Mouse (Mus musculus) bone marrow, adult 2 months (tissue): ENCODE data around the gene Slc32a1. TPM values are rescaled to one million over a fixed set of nuclear protein-coding genes. Genes with fewer than 3 reads are reported as not detected.
A peak's percentile ranks its signal among the peaks of the same experiment; 100 is the strongest.

Source experiments
- H3K27ac ChIP-seq: fragments of 200-500 bp; 2 replicates; pipeline ENCODE4 v1.5.1; 2012; ENCODE audit warnings: low read depth, mild to moderate bottlenecking, control low read depth, inconsistent platforms, low read length; ENCODE audit not compliant: control insufficient read depth, poor library complexity, insufficient read depth
- H3K4me1 ChIP-seq: fragments of 200-500 bp; 2 replicates; pipeline ENCODE4 v1.6.1; 2011; ENCODE audit warnings: low read length; ENCODE audit not compliant: control insufficient read depth, insufficient read depth
- H3K4me3 ChIP-seq: fragments of 200-500 bp; replicated peaks from 2 replicates; pipeline ENCODE3; 2011; ENCODE audit warnings: mild to moderate bottlenecking, low read depth, low read length, control low read depth; ENCODE audit not compliant: control insufficient read depth
- CTCF ChIP-seq: fragments of 200-500 bp; IDR thresholded peaks from 2 replicates; pipeline ENCODE4 v1.5.1; 2011; ENCODE audit warnings: low read length, control low read depth; ENCODE audit not compliant: control insufficient read depth, insufficient read depth
- POLR2A ChIP-seq: fragments of 200-500 bp; IDR thresholded peaks from 2 replicates; pipeline ENCODE4 v1.6.1; 2011; ENCODE audit warnings: low read depth, mild to moderate bottlenecking, control low read depth, low read length, borderline replicate concordance; ENCODE audit not compliant: control insufficient read depth
- WGBS: fragments of 180-500 bp; shearing (Covaris S2); methylation state at CpG from one replicate; pipeline ENCODE4 v1.1.7; 2018; 5-methylcytosine and 5-hydroxymethylcytosine counted together
- polyA plus RNA-seq: library from polyadenylated mRNA; stranded (reverse); fragments of >200 nt; gene quantifications from 2 replicates; pipeline ENCODE4 v1.2.4, GENCODE M21; 2011; ENCODE audit warnings: low replicate concordance; ENCODE audit not compliant: missing spikeins, insufficient read depth, insufficient read length

Gene Slc32a1
- polyA plus RNA-seq, 1 experiment = not detected

DNA sequence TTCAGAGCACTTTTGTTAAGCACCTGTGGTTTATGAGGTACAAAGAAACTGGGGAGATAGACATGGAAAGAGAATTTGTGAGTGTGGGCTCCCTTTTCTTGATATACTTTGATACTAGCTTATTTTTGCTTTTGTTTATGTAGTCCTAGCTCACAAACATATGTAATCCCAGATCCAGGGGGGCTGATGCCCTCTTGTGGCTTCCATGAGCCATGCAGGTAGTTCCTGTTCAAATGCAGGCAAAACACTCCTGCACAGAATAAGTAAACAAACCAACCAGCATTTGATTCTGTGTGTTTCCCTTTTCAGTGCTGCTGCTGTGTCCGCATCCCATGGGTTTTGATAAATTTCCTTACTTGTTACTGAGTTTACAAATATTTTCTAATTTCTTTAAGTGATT, 18.8 kb downstream of the Slc32a1 start:
- H3K27ac ChIP-seq = no peak overlapping the region
- 90% methylated on average over 1 of the region's 1 CpGs for WGBS
- TF ChIP-seq CTCF (peak; percentile 57), POLR2A (no peak)
- H3K4me1 ChIP-seq = no peaks in the 10 kb centered on the region
- no peak overlapping the region for H3K4me3 ChIP-seq

DNA sequence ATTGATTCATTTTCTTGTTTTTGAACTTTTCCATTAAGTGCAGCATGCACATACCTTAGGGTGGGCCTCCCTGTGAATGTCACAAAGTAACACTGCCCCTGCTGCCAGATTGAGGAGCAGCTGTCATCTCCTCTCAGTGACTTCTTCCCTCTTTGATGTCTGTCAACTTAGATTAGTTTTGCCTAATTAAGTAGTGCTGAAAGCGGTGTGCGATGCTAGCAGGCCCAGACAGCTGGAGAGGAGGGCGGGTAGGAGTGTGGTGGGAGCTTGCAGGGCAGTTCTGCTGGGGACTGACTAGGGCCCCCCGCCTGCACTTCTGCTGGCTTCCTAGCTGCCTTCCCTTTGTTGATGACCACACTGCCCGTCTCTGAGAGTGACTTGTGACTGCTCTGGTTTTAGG, 21.3 kb downstream of the Slc32a1 start:
- Histone ChIP-seq H3K27ac (no peak overlapping the region), H3K4me1 (no peaks in the 10 kb centered on the region), H3K4me3 (no peak overlapping the region)
- no peak for TF ChIP-seq CTCF
- no peak for TF ChIP-seq POLR2A
- WGBS = 89% methylated on average over 5 of the region's 5 CpGs

DNA sequence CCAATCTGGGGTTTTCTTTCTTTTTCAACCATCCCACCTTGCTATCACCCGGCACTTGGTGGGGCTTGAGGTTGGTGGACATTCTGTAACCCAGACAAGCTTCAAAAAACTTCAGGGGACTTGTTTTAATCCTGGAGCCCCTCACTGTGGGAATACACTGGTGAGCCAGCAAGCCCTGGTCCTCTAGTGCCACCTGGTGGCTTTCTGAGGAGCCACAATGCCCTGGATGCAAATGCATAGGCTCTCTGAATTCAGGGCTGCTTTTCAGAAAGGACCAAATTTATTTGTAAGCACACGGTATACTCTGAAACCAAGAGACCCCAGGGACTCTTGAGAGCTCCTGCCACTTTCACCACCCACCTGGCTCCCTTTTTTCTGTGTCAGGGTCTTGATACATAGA, 31.3 kb downstream of the Slc32a1 start:
- Histone ChIP-seq H3K27ac (no peak overlapping the region), H3K4me1 (no peaks in the 10 kb centered on the region), H3K4me3 (no peak overlapping the region)
- TF ChIP-seq POLR2A (no peak), CTCF (peak; percentile 93)
- 13% methylated on average over 2 of the region's 2 CpGs for WGBS

DNA sequence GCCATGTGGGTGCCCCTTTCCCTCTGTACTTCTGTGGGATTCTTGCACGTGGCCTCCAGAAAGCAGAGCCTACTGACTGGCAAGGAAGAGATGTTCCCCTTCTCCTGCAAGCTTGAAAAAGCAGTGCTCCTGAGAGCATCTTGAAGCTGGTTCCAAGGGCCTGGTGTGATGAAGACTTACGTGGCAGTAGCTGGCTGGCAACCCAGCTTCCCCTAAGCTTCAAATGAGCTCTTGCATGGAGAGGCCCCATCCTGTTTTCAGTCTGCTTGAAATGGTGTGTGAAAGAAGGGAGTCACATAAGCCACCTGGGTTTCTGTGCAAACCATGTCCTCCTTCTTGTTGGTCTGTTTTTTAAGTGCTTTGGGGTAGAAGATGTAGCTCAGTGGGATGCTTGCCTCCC, 32.0 kb downstream of the Slc32a1 start:
- WGBS = 82% methylated on average over 2 of the region's 2 CpGs
- Histone ChIP-seq H3K4me1 (no peaks in the 10 kb centered on the region), H3K27ac (no peak overlapping the region), H3K4me3 (no peak overlapping the region)
- no peak for TF ChIP-seq CTCF
- no peak for TF ChIP-seq POLR2A

DNA sequence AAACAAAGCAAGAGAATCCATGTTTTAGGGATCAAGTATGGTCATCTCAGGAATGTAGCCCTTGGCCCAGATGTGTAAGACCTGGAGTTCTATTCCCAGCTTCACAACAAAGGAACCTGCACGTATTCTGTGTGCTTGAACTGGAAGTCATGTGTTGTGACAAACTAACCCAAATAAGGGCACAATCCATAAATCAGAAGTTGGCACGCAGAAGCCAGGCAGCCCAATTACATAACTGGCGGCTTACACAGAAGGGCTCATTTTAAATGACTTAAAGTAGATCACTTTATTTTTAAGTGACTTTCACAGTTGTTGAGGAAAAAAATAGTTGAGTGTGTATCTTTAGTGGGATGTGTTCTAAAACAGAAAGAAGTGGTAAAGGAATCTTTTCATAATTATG, 33.2 kb downstream of the Slc32a1 start:
- 37% methylated on average over 3 of the region's 3 CpGs for WGBS
- H3K4me3 ChIP-seq = no peak overlapping the region
- no peaks in the 10 kb centered on the region for H3K4me1 ChIP-seq
- no peak overlapping the region for H3K27ac ChIP-seq
- TF ChIP-seq POLR2A (no peak), CTCF (no peak)

DNA sequence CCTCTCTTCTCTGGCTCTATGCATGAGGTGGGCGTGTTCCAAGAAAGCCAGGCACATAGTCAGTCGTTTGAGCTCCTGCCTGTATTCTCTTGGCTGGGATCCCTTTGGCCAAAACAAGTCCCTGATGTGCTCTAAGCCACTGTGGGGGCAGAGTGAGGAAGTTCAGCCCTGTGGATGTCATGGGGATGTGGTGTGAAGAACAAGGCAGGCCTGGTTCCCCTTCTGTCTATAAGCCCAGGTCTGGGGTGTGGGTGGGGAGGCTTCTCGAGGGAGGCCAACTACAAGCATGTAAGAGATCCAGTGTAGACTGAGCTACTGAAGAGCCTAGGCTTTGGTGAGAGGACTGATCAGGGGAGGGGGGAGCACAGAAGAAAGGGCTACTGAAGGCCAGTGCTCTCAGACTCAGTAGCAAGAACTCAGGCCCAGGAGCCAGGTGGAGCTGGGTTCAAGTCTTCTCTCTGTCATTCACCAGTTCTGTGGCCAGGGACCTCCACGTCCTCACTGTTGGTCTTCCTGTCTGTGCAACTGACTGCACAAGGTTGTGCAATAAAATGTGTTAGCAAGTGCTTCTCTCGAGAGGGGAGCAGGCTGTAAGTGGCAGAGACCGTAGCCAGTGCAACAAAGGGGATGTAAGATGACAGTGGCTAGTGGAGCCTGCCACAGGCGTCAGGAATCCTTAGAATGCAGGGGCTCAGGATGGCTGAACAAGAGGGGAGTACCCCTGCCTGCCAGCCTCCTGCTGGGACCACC, 40.8 kb downstream of the Slc32a1 start:
- 25% methylated on average over 7 of the region's 7 CpGs for WGBS
- Histone ChIP-seq H3K4me1 (peaks cover 5% of the 10 kb centered on the region; the same call in 1 of the 2 replicates), H3K27ac (no peak overlapping the region), H3K4me3 (no peak overlapping the region)
- TF ChIP-seq CTCF (no peak), POLR2A (no peak)

DNA sequence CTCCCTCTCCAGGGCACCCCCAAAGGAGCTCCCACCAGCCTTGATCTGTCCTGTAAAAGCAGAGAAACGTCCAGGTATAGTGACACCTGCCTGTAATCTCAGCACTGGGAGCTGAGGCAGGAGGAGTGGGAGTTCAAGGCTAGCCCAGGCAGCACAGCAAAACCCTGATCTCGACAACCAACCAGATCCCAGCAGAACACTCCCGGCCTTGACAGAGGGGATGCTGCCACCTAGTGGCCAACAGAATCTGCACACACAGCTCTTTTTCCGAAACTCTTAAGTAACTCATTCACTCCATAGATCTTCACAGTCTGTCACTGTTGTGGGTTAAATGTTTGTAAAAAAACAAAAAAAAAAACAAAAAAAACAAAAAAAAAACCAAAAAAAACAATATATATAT, 42.4 kb downstream of the Slc32a1 start:
- H3K27ac ChIP-seq = no peak overlapping the region
- H3K4me1 ChIP-seq = peaks cover 5% of the 10 kb centered on the region; the same call in 1 of the 2 replicates
- 4% methylated on average over 4 of the region's 4 CpGs for WGBS
- no peak for TF ChIP-seq POLR2A
- TF ChIP-seq CTCF = peak; percentile 95
- H3K4me3 ChIP-seq = no peak overlapping the region

DNA sequence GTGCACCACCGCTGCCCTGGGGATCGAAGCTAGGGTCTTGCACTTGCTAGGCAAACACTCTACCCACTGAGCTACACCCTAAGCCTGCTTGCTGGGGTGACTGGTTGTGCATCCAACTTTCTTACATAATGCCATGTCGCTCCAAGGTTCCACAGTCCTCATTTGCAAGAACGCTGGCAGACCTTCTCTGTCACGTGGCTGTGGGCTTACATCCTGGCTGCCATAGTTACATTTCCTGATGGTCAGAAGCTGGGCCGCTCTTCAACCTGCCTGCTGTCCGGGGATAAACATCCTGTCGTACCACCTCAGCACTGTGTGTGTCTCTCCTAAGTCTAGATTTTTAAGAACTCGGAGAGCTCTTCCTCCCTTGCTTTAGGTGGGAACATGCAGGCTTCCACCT, 44.1 kb downstream of the Slc32a1 start:
- TF ChIP-seq CTCF (no peak), POLR2A (no peak)
- WGBS = 41% methylated on average over 9 of the region's 9 CpGs
- peaks cover 5% of the 10 kb centered on the region; the same call in 1 of the 2 replicates for H3K4me1 ChIP-seq
- H3K27ac ChIP-seq = no peak overlapping the region
- H3K4me3 ChIP-seq = no peak overlapping the region
